Mouse (Mus musculus) B cell, adult 2 months (primary cell): ENCODE results near the gene Hist2h2ab.
"Not testable (repeated sequence)": the region's sequence is repeated elsewhere in the genome, so short reads cannot be mapped to it uniquely, and the experiment has no call there.

Source experiments
- DNase-seq, 2 experiments: peaks; one replicate each; pipeline ENCODE4 v3.0.0; 2022

Hist2h2ab gene

GRCm38 (mm10) chr3:96219661-96220130 is at the start of gene Hist2h2ab, which contains the start of gene Bola1:
Hist2h2ab (plus strand) TSS chr3:96219865.
Bola1 (minus strand) TSS chr3:96219709.
- DNase-seq = peak; percentile 75 to 82

- no peak for DNase-seq
Observed at GRCm38 (mm10) chr3:96170276-96170675, 49.4 kb upstream of the Hist2h2ab start.

DNA sequence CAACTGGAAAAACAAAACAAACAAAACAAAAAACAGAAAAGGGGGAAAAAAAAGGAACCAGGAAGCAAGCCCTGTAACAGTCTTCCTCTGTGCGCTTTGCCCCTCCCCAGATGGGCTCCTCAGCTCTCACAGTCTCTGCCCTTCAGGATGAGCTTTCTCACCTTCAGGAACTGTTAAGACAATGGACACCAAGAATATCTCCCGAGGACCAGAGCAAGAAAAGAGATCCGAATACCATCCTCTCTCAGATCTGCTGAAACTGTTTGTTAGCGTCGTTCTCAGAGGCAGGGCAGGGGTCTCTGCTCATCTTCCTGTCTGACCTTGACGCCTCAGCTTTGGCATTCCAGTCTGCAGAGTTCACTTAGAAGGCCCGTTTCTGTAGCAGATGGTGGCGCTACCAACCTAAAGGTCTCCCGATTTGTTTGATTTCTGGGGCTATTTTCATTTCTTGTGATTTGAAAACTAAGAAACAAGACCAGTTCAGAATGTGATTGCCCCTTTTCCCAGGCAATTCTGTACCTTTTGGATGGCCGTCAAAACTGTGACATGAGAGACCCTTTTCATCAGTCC is 48.6 kb upstream of the Hist2h2ab start:
- DNase-seq = no peak

DNA sequence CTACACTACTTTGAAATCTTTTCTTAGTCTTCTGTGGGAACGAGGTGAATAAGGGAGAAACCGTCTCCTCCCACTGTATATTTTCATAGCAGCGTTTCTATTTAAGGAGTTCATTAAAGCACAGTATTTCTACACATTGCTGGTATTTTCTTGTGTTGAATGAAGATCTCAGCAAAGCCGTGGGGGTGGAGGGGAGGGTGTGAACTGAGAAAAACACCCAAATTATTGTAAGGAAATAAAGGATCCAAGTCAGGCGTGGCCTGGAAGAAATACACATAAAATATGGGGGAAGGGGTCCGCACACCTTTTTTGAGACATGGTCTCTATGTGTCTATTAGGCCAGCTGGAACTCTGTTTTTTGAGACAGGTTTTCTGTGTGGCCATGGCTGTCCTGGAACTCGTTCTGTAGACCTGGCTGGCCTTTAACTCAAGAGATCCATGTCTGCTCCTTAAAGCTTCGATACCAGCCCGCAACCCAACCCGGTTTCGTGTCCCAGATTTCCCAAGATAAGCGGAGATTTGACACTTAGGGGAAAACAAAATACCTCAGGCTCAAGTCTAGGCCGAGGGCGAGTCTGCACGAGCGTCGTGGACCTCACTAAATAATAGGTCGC is 48.0 kb upstream of the Hist2h2ab start:
- DNase-seq = no peak

DNA sequence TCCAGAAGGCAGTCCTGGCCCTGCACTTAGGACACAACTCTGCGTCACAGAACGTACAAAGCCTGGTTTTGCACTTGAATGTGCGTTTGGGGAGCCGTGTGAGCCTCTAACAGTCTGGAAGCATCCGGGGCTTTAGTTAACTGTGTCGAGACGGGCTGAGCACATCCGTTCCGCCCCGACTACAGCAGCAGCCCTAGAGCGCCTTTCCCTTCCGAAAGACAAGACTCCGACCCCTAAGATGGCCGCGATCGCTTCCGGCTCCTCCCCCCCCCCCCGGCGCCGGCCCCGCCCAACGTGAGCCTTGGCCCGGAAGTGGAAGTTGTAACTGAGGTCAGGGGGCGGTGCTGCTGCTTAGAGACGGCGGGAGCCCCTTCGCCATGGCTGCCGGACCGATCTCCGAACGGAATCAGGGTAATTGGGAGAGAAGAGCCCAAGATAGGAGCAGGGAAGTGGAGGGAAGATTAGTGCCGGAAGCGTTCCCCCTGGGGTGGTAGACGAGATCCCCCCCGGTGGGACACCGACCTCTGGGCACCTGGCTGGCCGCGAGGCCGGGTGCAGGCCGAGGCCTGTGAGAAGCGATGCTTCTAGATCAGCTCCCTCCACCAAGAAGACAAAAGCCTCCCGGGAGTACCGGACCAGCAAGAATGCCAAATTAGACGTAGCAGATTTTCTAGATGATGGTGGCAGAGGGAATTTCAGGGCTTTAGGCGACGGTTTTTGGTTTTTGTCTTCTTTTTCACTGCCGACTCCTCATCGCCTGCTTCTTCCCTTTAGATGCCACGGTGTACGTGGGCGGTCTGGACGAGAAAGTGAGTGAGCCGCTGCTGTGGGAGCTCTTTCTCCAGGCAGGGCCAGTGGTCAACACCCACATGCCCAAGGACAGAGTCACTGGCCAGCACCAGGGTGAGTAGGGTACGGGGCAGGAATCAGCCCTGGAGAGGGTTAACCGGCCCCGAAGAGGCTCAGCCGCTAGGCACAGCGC is 47.2 kb upstream of the Hist2h2ab start, which contains the start of gene Sf3b4:
TSS of gene Sf3b4 (plus strand) at position 136 of the 982 bp plus-strand sequence.
- DNase-seq = peak; percentile 83 to 84

DNA sequence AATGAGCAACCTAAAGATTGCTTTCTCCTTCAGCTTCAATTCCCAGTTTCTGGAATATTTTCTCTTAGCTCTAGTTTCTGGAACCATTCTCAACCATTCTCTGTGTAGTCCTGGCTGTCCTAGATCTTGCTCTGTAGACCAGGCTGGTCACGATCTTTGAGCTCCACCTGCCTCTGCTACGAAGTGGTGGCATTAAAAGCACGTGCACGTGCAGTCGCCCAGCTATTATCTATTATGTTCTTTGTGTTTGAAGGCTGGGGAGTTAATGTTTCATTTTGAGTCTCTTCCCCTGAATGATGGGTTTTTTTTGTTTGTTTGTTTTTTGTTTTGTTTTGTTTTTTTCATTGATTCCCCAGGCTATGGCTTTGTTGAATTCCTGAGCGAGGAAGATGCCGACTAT is 46.5 kb upstream of the Hist2h2ab start:
- no peak for DNase-seq

DNA sequence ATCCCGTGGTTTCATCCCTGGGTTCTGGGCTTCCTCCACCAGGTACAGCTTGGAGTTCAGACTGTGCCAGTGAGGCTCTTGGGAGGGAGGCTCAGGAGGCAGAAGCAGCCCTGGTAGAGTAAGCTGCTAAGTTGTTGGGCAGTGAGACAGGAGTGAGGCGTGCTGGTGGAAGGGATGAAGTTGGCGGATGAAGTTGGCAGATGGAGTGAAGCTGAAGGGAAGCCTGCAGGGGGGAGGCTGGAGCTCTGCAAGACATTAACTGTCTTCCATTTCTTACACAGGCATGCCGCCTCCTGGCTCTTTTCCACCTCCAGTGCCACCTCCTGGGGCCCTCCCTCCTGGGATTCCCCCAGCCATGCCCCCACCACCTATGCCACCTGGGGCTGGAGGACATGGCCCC is 45.6 kb upstream of the Hist2h2ab start:
- not testable (repeated sequence) for DNase-seq

- no peak for DNase-seq
Observed at GRCm38 (mm10) chr3:96175251-96175650, 44.4 kb upstream of the Hist2h2ab start.

DNA sequence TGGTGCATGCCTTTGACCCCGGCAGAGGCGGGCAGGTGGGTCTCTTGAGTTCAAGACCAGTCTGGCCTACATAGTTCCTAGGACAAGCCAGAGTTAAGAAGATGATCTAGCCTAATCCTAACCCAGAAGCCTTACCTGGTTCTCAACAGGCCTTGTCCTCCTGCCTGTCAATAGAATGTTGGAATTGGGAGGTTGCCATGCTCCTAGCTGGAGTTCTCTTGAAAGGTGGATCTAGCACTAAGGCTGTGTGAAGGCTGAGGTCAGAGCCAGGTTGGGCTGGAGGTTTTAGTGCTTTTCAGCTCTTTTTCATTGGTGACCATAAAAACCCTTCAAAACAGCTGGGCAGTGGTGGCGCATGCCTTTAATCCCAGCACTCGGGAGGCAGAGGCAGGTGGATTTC is 41.2 kb upstream of the Hist2h2ab start:
- DNase-seq = no peak

DNA sequence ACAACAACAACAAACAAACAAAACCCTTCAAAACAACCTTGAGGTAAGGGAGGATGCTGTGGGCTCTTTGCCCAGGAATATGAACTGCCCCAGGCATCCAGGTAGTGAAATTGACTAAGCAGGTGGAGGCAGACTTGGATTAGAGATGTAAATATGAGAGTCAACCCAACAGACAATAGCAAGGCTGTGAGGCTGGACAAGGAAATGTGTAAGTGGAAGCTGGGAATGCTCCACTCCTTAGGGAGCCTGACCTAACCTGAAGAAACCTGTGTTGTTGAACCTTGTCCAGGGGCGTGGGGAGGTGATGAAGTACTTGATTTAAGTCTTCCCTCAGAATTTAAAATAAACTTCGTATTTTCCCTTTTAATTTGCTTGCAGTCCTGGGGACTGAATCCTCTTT is 40.8 kb upstream of the Hist2h2ab start:
- DNase-seq = no peak

DNA sequence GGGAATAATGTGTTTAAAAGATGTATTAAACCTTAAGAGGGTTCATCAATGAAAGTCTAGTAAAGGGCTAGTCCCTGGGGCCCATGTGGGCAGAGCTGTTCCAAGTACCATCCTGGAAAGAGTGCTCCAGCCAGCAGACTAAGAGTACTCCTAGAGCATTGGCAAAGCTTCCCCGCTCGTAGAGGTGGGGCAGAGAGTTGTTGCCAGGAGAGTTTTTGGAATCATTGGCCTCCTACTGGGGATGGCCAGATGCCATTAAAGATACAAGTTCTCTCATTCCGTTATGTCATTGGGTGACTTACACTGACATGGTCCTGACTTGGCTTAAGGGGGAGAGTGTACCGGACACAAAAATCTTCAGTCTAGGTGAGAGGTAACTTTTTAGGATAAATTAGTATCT is 40.1 kb upstream of the Hist2h2ab start:
- no peak for DNase-seq

GRCm38 (mm10) chr3:96180727-96181477 is 38.8 kb upstream of the Hist2h2ab start, which contains the start of gene Sv2a:
Sv2a (plus strand) TSS chr3:96181151.
- DNase-seq = peak; percentile 72 to 73

DNA sequence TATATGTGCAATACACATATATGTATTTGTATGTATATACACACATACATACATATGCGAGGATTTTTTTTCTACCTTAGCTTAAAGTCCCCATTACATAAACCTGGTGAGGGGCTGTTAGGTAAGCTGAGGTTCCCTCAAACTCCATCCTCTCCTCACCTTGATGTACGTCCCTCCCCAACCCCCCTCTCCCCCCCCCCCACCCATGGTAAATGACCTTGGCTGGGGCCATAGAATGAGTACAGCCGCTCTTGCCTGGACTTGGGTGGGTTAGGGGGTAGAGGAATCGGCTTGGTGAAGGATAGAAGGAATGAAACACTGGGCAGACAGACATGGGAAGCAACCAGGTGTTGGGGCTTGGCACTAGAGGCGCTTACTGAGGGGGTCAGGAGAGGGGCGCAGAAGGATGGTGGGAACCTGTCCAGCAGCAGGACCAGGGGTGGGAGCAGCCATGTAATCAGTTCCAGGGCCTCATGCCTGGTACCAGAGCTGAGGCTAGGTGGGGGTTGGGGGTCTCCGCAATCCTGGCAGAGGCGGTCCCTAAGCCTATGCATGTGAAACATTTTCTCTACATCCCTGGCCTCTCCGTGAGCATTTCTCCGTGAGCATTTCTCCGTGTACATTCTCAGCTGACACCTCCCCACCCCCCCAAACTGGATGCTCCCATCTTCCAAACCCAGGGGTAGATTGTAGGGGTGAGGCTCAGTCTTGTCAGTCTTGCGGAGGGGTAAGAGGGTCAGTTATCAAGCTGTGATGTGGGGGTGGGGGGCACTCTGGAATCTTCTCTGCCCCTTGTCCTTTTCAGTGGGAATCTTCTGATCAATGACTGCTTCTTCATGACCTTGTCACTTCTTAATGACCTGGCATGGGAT is 37.9 kb upstream of the Hist2h2ab start:
- DNase-seq = no peak

DNA sequence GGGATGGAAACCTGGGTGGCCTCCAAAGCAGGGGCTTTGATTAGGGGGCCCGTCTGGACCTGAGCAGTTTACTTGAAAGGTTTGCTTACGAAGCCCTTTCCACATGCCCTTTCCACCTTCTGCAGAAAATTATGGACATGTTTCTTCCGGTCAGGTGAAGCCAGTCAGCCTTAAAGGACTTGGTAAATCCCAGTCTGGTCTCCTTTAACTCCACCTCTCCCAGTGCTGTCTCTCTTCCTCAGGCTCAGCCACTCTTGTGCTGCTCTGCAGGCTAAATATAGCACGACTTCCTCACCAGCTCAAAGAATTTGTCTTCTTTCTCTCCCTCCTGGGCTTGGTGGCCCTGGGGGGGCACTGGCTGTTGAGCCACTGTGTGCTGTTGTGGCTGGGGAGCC is 37.3 kb upstream of the Hist2h2ab start:
- no peak for DNase-seq

DNA sequence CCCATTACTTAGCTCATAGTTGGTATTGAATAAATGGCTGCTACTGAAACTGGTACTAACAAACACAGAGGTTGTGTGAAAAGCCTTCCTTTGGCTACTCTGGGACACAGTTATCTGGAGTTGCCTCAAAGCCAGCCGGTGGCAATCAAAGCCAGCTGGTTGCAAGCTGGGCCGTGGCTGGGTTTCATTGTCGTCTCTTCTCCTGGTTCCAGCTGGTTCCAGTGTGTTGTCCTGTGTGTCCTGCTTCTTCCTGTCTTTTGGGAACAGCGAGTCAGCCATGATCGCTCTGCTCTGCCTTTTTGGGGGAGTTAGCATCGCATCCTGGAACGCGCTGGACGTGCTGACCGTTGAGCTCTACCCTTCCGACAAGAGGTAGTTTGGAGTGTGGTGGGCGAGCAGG is 26.7 kb upstream of the Hist2h2ab start:
- DNase-seq = no peak

GRCm38 (mm10) chr3:96194966-96195365 is 24.7 kb upstream of the Hist2h2ab start:
- peak in 1 of 2 experiments; percentile 27 for DNase-seq

GRCm38 (mm10) chr3:96195616-96196313 is 23.9 kb upstream of the Hist2h2ab start:
- peak in 1 of 2 experiments; percentile 29 for DNase-seq

- no peak for DNase-seq
Observed at GRCm38 (mm10) chr3:96196437-96197128, 23.1 kb upstream of the Hist2h2ab start.

- DNase-seq = peak; percentile 84
Observed at GRCm38 (mm10) chr3:96197129-96197749, 22.4 kb upstream of the Hist2h2ab start.

- DNase-seq = peak; percentile 49 to 59
Observed at GRCm38 (mm10) chr3:96198181-96198580, 21.5 kb upstream of the Hist2h2ab start.
